Mouse (Mus musculus) large intestine, adult 2 months (tissue): ENCODE data around the gene Mnt. TPM values are rescaled to one million over a fixed set of nuclear protein-coding genes. Genes with fewer than 3 reads are reported as not detected.
"Not testable (repeated sequence)": the region's sequence is repeated elsewhere in the genome, so short reads cannot be mapped to it uniquely, and the experiment has no call there.

Experiments
- DNase-seq: peaks from one replicate; pipeline ENCODE4 v3.0.0-alpha.2; 2012; ENCODE audit warnings: low read depth, low spot score
- WGBS: fragments of 180-500 bp; shearing (Covaris S2); methylation state at CpG from one replicate; pipeline ENCODE4 v1.1.7; 2018; 5-methylcytosine and 5-hydroxymethylcytosine counted together
- polyA plus RNA-seq: library from polyadenylated mRNA; depleted of rRNA; stranded (reverse); fragments of >200 nt; gene quantifications from 2 replicates; pipeline ENCODE4 v1.2.3, GENCODE M21; 2012; rRNA removed

Mnt gene
- polyA plus RNA-seq, result 10.9 and 11.8 TPM in 2 replicates

DNA sequence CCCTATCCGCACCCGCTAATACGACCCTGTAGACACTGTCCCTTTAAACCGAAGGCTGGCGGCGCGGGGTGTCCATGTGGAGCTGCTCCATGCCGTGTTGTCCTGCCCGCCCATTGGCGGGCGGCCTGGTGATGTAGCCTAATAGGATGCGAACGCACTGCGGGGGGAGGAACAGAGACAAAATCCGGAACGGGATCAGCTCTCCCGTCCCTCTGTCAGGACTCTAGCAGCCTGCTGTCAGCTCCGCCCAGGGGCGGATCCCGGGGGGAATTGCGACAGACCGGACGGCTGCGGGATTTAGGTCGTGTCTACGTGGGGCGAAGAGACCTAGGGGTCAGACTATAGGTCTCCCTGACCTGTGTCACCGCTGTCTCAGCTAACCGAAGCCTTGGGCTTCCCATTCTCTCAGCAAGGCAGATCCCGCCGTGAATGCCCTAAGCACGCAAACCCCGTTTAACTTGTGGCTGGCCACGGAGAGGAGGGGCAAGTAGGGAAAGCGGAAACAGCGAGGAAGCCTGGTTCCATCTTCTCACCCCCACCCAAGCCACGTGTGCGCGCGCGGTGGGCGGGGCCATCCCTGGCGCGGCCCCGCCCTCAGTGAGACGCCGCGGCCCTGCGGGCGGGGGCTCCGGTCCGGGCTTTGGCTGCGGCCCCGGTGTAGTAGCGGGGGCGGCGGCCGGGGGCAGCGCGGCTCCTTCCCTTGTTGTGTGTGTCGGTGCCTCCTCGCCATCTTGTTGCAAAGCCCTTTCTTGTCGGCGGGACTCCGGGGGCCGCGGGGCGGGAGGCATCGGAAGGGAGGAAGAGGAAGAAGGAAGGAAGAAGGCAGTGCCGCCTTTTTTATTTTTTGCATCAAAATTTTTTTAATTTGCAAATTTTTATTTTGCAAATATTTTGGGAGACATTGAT is at the start of gene Mnt:
Mnt (plus strand) TSS at position 665 of the 906 bp plus-strand sequence.
- DNase-seq, result peak; percentile 97
- under 1% methylated on average over 70 of the region's 70 CpGs for WGBS

DNA sequence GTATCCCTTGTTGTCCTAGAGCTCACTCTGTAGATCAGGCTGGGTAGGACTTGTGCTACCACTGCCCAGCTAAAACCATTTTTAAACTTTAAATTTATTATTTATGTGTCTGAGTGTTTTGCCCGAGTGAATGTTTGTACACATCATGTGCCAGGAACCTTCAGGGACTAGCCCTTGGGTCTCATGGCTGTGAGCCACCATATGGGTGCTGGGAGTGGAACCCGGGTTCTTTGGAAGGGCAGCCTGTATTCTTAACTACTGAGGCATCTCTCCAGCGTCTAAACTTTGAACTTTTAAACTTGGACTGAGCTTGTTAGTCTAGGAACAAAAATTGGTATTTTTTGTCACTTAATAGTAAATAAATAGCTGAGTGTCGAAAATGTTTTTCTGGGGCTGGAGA is 37.8 kb upstream of the Mnt start:
- 90% methylated on average over 4 of the region's 4 CpGs for WGBS
- no peak for DNase-seq

GRCm38 (mm10) chr11:74800658-74801057 is 30.1 kb upstream of the Mnt start:
- DNase-seq, result no peak
- 86% methylated on average over 4 of the region's 4 CpGs for WGBS

DNA sequence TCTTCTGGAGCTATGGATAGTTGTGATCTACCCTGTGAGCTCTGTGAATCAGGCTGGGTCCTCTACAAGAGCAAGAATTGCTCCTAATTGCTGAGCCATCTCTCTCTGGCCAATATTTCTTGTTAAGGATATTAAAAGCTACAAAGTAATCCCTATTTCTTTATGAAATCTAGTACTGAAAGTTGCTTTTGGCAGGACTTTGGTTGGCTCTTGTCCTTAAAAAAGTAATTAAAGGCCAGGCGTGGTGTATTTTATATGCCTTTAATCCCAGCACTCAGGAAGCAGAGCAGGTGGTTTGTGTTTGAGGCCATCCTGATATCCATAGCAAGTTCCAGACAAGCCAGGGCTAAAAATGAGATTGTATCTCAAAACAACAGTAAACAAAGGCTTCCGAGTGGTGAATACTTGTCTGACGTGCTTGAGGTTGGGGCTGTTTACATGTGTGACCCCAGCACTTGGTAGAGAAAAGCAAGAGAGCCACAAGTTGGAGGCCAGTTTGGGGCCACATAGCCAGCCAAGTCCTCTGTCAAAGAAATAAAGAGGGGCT is 26.6 kb upstream of the Mnt start:
- WGBS, result 44% methylated on average over 3 of the region's 3 CpGs
- DNase-seq, result no peak

- no peak for DNase-seq
- 84% methylated on average over 6 of the region's 6 CpGs for WGBS
These were observed 23.4 kb upstream of the Mnt start for GRCm38 (mm10) chr11:74807246-74807882.

- no peak for DNase-seq
- WGBS, result 93% methylated on average over 6 of the region's 6 CpGs
These were observed 22.4 kb upstream of the Mnt start for GRCm38 (mm10) chr11:74808251-74808853.

- DNase-seq, result no peak
These were observed 20.6 kb upstream of the Mnt start for GRCm38 (mm10) chr11:74810134-74810533.

GRCm38 (mm10) chr11:74811027-74811426 is 19.7 kb upstream of the Mnt start:
- WGBS, result 84% methylated on average over 3 of the region's 3 CpGs
- not testable (repeated sequence) for DNase-seq

GRCm38 (mm10) chr11:74811538-74811937 is 19.2 kb upstream of the Mnt start:
- 79% methylated on average over 5 of the region's 5 CpGs for WGBS
- no peak for DNase-seq

DNA sequence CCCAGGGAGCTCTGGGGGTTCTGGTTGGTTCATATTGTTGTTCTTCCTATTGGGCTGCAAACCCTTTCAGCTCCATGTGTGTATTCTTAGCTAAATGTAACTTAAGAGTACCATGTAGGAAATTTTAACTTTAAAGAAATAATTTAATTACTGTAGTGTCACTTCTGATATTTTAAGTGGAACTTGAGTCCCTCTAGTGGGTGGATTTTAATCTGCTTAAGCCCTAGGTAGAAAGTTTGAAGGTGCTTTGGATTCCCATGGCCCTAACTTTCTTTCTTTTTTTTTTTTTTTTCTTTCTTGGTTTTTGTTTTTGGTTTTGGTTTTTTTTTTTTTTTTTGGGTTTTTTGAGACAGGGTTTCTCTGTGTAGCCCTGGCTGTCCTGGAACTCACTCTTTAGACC is 14.9 kb upstream of the Mnt start:
- no peak for DNase-seq

- WGBS, result 56% methylated on average over 1 of the region's 1 CpGs
- no peak for DNase-seq
These were observed 9.8 kb upstream of the Mnt start for GRCm38 (mm10) chr11:74820921-74821320.

- DNase-seq, result no peak
- 14% methylated on average over 1 of the region's 1 CpGs for WGBS
These were observed 9.3 kb upstream of the Mnt start for GRCm38 (mm10) chr11:74821463-74821862.

DNA sequence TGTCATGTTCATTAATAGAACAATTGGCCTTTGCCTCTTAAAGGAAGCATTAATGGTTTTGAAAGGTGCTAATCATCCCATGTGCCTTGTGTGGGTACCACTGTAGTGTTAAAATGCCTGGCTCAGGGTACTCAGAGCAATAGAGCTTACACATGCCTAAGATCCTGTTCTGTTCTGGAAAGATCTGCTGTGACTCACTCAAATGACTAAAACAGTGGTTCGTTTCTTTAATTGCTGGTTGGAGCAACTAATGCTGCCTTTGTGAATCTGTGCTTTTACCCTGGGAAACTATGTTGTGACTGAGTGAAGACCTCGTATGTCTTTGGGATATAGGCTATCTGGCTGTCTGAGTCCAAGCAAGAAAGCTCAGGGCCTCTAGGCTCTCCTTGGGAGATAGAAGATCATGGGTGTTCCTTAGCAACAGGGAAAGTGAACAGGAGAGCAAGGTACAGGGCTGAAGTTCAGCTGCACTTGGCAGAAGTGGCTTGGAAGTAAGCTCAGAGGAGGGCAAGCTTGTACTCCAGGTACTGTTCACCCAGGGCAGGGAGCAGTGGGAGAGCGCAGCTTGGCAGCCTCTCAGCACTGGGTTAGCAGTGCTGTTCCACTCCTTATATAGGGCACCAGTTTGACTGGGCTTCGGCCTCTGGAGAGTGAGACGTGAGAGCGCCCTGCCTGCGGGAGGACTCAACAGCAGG is 7.8 kb upstream of the Mnt start:
- DNase-seq, result no peak
- 75% methylated on average over 7 of the region's 7 CpGs for WGBS

DNA sequence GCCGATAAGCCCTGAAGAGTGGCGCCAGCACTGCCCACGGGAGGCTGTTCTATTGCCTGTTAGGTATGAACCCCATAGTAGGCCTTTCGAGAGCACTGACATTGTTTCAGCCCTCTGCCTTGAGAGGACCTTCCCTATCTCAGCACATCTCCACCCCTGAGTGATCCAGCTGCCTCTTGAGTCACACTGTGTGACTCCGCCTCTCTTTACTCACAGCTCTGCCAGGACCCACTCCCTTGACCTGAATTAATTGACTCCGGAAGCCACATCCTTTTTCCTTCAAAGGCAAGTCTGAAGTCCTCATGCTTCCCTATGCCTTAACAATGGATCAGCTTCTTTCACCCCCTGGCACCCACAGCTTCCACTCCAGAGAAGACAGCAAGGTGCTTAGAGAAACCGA is 4.6 kb upstream of the Mnt start:
- no peak for DNase-seq
- WGBS, result 33% methylated on average over 7 of the region's 7 CpGs

DNA sequence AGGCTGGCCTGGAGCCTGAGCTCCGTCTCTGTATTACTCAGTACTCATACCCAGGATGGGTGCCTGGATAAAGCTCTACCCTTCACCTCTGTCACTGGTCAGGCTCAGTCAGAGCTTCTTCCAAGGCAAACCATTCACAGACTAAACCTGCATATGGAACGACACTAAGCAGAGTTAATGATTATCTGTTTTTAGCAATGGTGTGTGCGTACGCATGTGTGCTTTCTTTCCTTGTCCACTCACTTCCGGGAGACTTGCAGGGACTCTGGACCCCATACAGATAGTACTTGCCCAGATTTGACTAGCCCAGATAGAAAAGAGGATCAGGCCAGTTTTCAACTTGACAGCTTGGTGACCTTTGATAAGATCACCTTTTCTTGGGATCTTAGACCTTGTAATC is 4.0 kb upstream of the Mnt start:
- no peak for DNase-seq
- WGBS, result 30% methylated on average over 5 of the region's 5 CpGs

GRCm38 (mm10) chr11:74827791-74828403 is 2.8 kb upstream of the Mnt start:
- 52% methylated on average over 7 of the region's 7 CpGs for WGBS

GRCm38 (mm10) chr11:74828404-74828931 is 2.3 kb upstream of the Mnt start:
- DNase-seq, result no peak
- WGBS, result 65% methylated on average over 2 of the region's 2 CpGs

More at GRCm38 (mm10) chr11:74827791-74828403, 2.8 kb upstream of the Mnt start:
- no peak for DNase-seq

DNA sequence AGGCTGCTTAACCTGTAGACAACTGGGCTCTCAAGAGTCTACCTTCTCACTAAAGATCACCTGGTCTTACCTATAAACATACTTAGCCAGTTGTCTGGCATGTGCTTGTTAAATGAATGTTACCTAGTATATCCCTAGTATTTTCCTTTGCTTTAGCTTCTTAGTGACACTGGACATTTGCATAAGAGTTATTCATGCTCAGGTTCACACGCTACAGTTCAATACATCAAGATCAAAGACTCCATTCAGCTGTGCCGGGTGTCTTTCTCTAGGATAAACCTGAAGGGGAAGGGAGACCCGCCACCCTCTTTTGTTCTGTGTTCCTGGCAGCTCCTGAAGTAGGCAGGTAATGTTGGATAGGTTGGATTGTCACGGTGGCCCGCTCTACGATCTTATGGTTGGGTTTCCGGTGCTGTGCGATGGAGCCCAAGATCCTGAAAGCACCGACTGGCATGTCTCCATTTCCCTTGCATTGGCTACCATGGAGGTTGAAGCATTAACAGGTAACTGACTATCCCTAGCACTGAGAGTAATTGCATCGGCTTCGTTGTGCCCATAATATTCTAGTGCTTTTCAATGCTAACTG is 1.7 kb upstream of the Mnt start:
- 42% methylated on average over 11 of the region's 11 CpGs for WGBS
- DNase-seq, result no peak

DNA sequence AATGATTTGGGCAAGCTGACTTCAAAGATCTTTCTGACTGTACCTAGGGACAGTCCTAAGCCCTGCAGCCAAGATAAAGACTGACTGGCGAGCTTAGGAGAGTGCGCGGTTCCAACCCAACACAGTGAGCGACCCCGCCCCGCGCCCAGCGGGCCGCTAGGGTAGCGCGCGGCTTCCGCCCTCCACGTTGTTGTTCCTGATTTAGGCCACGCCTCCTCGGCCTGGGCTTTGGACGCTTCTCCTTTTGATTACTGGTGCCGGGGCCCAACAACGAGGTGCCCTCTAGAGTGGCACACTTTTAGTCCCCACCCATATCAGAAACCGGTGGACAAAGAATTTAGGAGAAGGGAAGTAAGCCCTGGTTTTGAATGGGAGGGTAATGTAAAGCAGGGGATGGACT is 908 bp upstream of the Mnt start:
- under 1% methylated on average over 20 of the region's 20 CpGs for WGBS
- no peak for DNase-seq
